Mouse (Mus musculus) neural tube, postnatal 0 days (tissue): ENCODE results near the gene Celf2. TPM values are rescaled to one million over a fixed set of nuclear protein-coding genes. Genes with fewer than 3 reads are reported as not detected.

ENCODE experiments used
- polyA plus RNA-seq: library from polyadenylated mRNA; unstranded; fragments of >200 nt; fragmentation: Nextera tagmentation; extraction: Ambion mirVana; gene quantifications from 2 replicates; pipeline ENCODE4 v1.2.1, GENCODE M21; 2015

The Celf2 gene
- polyA plus RNA-seq = 90.3 and 91.5 TPM in 2 replicates

DNA sequence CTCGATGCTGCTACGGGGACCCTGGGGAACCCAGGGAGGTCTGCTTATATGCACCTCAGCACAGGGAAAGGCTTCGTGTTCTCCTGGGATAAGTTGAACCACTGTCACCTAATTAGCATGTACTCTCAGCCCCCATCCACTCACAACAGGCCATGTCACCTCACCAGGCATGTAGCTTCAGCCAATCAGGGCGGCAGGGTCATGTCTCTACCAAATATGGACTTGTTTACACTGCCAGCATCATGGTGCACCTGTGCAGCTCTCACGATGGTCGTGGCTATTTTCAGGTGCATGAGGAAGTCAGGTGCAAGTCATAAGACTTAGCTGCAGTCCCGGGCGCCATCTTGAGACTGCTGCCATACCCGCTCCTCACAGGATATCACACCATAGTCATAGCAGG is at the start of gene Celf2:
TSS of gene Celf2 (minus strand) at position 101 of the 400 bp plus-strand sequence.

